Mouse (Mus musculus) granulocyte monocyte progenitor cell, adult 5-6 weeks (primary cell): ENCODE data around the gene Slit3. TPM values are rescaled to one million over a fixed set of nuclear protein-coding genes. Genes with fewer than 3 reads are reported as not detected.

Experiments
- ATAC-seq: replicated peaks from 2 replicates; pipeline ENCODE4 v1.8.0; 2016; ENCODE audit warnings: mild to moderate bottlenecking, moderate TSS enrichment, inconsistent platforms; ENCODE audit not compliant: poor library complexity, severe bottlenecking
- total RNA-seq, 2 experiments: library from RNA; stranded (forward) in 1 of 2; stranded (reverse) in 1 of 2; fragments of 200-712, 200-1000 nt in 1 of 2; fragments of >200 nt in 1 of 2; fragmentation: Nextera tagmentation in 1 of 2; gene quantifications; 2 replicates each; pipeline ENCODE4 v1.2.3; 2014 to 2017

Gene Slit3
- total RNA-seq, 2 experiments from 2014 or later, result not detected

- no peak for ATAC-seq
Observed at GRCm38 (mm10) chr11:35421728-35422127, 300.7 kb downstream of the Slit3 start.

- ATAC-seq, result no peak
Observed at GRCm38 (mm10) chr11:35428036-35428435, 307.0 kb downstream of the Slit3 start.

GRCm38 (mm10) chr11:35431130-35431529, 310.1 kb downstream of the Slit3 start:
- ATAC-seq, result no peak

GRCm38 (mm10) chr11:35437510-35437909, 316.5 kb downstream of the Slit3 start:
- no peak for ATAC-seq

GRCm38 (mm10) chr11:35440186-35440585, 319.2 kb downstream of the Slit3 start:
- ATAC-seq, result no peak

- ATAC-seq, result no peak
Observed at GRCm38 (mm10) chr11:35444489-35445100, 323.6 kb downstream of the Slit3 start.

GRCm38 (mm10) chr11:35447951-35448350, 326.9 kb downstream of the Slit3 start:
- ATAC-seq, result no peak

- ATAC-seq, result no peak
Observed at GRCm38 (mm10) chr11:35449199-35449598, 328.2 kb downstream of the Slit3 start.

- peak; percentile 88 for ATAC-seq
Observed at GRCm38 (mm10) chr11:35451636-35452035, 330.6 kb downstream of the Slit3 start.

GRCm38 (mm10) chr11:35452413-35452812, 331.4 kb downstream of the Slit3 start:
- no peak for ATAC-seq

GRCm38 (mm10) chr11:35454191-35454725, 333.2 kb downstream of the Slit3 start:
- no peak for ATAC-seq

- ATAC-seq, result no peak
Observed at GRCm38 (mm10) chr11:35454781-35455180, 333.8 kb downstream of the Slit3 start.

GRCm38 (mm10) chr11:35458068-35458467, 337.0 kb downstream of the Slit3 start:
- ATAC-seq, result no peak

- no peak for ATAC-seq
Observed at GRCm38 (mm10) chr11:35466701-35467100, 345.7 kb downstream of the Slit3 start.

- ATAC-seq, result no peak
Observed at GRCm38 (mm10) chr11:35468847-35469246, 347.8 kb downstream of the Slit3 start.

GRCm38 (mm10) chr11:35469940-35470339, 348.9 kb downstream of the Slit3 start:
- ATAC-seq, result no peak

- no peak for ATAC-seq
Observed at GRCm38 (mm10) chr11:35470853-35471252, 349.8 kb downstream of the Slit3 start.

- ATAC-seq, result no peak
Observed at GRCm38 (mm10) chr11:35472842-35473616, 352.0 kb downstream of the Slit3 start.

GRCm38 (mm10) chr11:35473617-35473996, 352.6 kb downstream of the Slit3 start:
- no peak for ATAC-seq

- ATAC-seq, result no peak
Observed at GRCm38 (mm10) chr11:35480146-35480545, 359.1 kb downstream of the Slit3 start.

- no peak for ATAC-seq
Observed at GRCm38 (mm10) chr11:35481611-35482363, 360.8 kb downstream of the Slit3 start.
